Mouse (Mus musculus) layer of hippocampus, postnatal 14 days (tissue): ENCODE measurements at regions not wholly inside any gene's neighbourhood (a gene's known extent, or its start where the extent isn't known, plus 50 kb on each side); places are given as distances from the start of the nearest gene placed in this dataset.
"Not testable (repeated sequence)": the region's sequence is repeated elsewhere in the genome, so short reads cannot be mapped to it uniquely, and the experiment has no call there.

ENCODE experiments used
- DNase-seq, 2 experiments: peaks; one replicate each; pipeline ENCODE4 v3.0.0; 2021 to 2022; ENCODE audit warnings: low spot score in 2 of 2, mixed read lengths in 1 of 2

- no peak for DNase-seq
Measured at GRCm38 (mm10) chr16:76527106-76527949, 153.7 kb upstream of the Nrip1 start.

GRCm38 (mm10) chr16:76525563-76525962, 151.9 kb upstream of the Nrip1 start:
- no peak for DNase-seq

- DNase-seq = no peak
Measured at GRCm38 (mm10) chr16:76524921-76525320, 151.3 kb upstream of the Nrip1 start.

- no peak for DNase-seq
Measured at GRCm38 (mm10) chr16:76521142-76521541, 147.5 kb upstream of the Nrip1 start.

GRCm38 (mm10) chr16:76520643-76520993, 147.0 kb upstream of the Nrip1 start:
- DNase-seq = no peak

- DNase-seq = no peak
Measured at GRCm38 (mm10) chr16:76519911-76520642, 146.4 kb upstream of the Nrip1 start.

- DNase-seq = no peak
Measured at GRCm38 (mm10) chr16:76510861-76511260, 137.2 kb upstream of the Nrip1 start.

GRCm38 (mm10) chr16:76509109-76509650, 135.6 kb upstream of the Nrip1 start:
- DNase-seq = no peak

- no peak for DNase-seq
Measured at GRCm38 (mm10) chr16:76507191-76507746, 133.6 kb upstream of the Nrip1 start.

GRCm38 (mm10) chr16:76506240-76506639, 132.6 kb upstream of the Nrip1 start:
- DNase-seq = no peak

- DNase-seq = no peak
Measured at GRCm38 (mm10) chr16:76499686-76500400, 126.2 kb upstream of the Nrip1 start.

GRCm38 (mm10) chr16:76498233-76498632, 124.6 kb upstream of the Nrip1 start:
- no peak for DNase-seq

GRCm38 (mm10) chr16:76497041-76497808, 123.6 kb upstream of the Nrip1 start:
- no peak for DNase-seq

- no peak for DNase-seq
Measured at GRCm38 (mm10) chr16:76483419-76483818, 109.8 kb upstream of the Nrip1 start.

GRCm38 (mm10) chr16:76481966-76482365, 108.3 kb upstream of the Nrip1 start:
- no peak for DNase-seq

GRCm38 (mm10) chr16:76477474-76477873, 103.8 kb upstream of the Nrip1 start:
- DNase-seq = no peak

- no peak for DNase-seq
Measured at GRCm38 (mm10) chr16:76474481-76474880, 100.9 kb upstream of the Nrip1 start.

GRCm38 (mm10) chr16:76472386-76472785, 98.8 kb upstream of the Nrip1 start:
- DNase-seq = no peak

- DNase-seq = no peak
Measured at GRCm38 (mm10) chr16:76471081-76471480, 97.5 kb upstream of the Nrip1 start.

- no peak for DNase-seq
Measured at GRCm38 (mm10) chr16:76459521-76459920, 85.9 kb upstream of the Nrip1 start.

- DNase-seq = not testable (repeated sequence)
Measured at GRCm38 (mm10) chr16:76456300-76456599, 82.6 kb upstream of the Nrip1 start.
